Mouse (Mus musculus) bone marrow macrophage, adult 2 months (primary cell): ENCODE measurements around the gene Rtp3. TPM values are rescaled to one million over a fixed set of nuclear protein-coding genes. Genes with fewer than 3 reads are reported as not detected.

Source experiments
- H3K27ac ChIP-seq: 2 replicates; pipeline ENCODE4 v1.5.1; 2012; ENCODE audit warnings: low read depth, low read length; ENCODE audit not compliant: insufficient read depth
- H3K4me1 ChIP-seq: 2 replicates; pipeline ENCODE4 v1.6.1; 2012; ENCODE audit warnings: low read length; ENCODE audit not compliant: control insufficient read depth, insufficient read depth
- H3K4me3 ChIP-seq: 2 replicates; pipeline ENCODE4 v1.5.1; 2012; ENCODE audit warnings: mild to moderate bottlenecking, low read length, moderate library complexity; ENCODE audit not compliant: insufficient read depth
- CTCF ChIP-seq: IDR thresholded peaks from 2 replicates; pipeline ENCODE4 v1.5.1; 2012; ENCODE audit warnings: low read depth, mild to moderate bottlenecking, low read length, moderate library complexity
- POLR2A ChIP-seq: IDR thresholded peaks from 2 replicates; pipeline ENCODE4 v1.6.1; 2012; ENCODE audit warnings: mild to moderate bottlenecking, low read depth, low read length, borderline replicate concordance
- polyA plus RNA-seq: library from polyadenylated mRNA; stranded (reverse); fragments of >200 nt; gene quantifications from 2 replicates; pipeline ENCODE4 v1.2.4, GENCODE M21; 2012; ENCODE audit not compliant: missing spikeins, insufficient read depth, insufficient read length

Gene Rtp3
- polyA plus RNA-seq, 1 experiment = not detected

DNA sequence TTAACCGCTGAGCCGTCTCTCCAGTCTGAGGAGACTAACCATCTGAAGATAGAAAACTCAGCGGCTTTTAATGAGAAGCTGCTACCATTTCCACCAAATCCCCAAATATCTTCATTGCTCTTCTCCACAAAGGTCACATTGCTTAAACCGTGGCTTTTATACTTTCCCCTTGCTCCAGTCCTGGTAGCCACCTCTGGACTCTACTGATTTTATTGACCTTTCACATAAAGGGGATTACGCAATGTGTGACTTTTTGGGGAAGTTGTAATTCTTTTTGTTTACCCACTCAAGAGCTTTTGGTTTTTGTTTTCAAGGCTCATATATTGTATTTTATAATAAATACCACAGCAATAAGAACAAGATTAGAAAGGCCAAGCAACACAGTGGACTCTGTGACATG, 4.8 kb downstream of the Rtp3 start:
- TF ChIP-seq CTCF = no peak
- TF ChIP-seq POLR2A = no peak
- Histone ChIP-seq H3K4me3 (no peak overlapping the region), H3K27ac (peak overlapping the region; percentile 40; the same call in 1 of the 2 replicates), H3K4me1 (peaks cover 11% of the 10 kb centered on the region)

DNA sequence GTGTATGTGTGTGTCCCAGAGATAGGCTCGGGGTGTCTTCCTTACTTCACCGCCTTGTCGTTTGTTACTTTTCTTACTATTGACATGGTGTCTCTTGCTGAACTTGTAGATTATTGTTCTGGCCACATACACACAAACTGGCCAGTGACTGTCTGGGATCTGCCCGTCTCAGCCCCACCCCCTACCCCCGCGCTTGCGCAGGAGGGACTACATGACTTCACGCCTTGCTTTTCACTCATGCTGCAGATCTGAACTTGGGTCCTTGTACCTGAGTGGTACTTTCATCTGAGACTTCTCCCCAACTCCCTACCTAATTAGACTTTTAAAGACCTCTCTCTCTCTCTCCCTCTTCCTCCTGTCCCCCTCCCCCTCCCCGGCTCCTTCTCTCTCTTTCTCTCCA, 6.3 kb downstream of the Rtp3 start:
- no peak overlapping the region for H3K27ac ChIP-seq
- peaks cover 11% of the 10 kb centered on the region for H3K4me1 ChIP-seq

DNA sequence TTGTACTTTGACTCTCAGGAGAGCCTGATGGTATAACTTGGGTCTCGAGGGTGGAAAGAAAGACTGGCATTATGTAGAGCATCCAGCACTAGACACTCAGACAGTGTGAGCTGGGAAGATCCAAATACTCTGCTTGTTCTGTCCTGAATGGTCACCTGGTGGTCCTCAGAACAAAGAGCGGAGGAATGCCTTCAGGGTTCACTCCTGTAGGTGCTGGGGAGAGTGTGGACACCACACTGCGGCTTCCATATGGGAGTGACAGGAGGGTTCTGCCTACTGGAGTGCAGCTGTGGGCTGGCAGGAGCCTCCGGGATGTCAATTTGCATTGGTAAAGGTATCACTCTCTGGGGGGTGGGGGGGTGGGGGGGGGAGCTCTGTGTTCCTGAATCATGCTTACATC, 8.0 kb downstream of the Rtp3 start:
- Histone ChIP-seq H3K27ac (no peak overlapping the region), H3K4me3 (no peak overlapping the region), H3K4me1 (peaks cover 11% of the 10 kb centered on the region)
- TF ChIP-seq POLR2A = no peak
- no peak for TF ChIP-seq CTCF

More for the DNA sequence above, 6.3 kb downstream of the Rtp3 start:
- TF ChIP-seq POLR2A (no peak), CTCF (no peak)
- no peak overlapping the region for H3K4me3 ChIP-seq

DNA sequence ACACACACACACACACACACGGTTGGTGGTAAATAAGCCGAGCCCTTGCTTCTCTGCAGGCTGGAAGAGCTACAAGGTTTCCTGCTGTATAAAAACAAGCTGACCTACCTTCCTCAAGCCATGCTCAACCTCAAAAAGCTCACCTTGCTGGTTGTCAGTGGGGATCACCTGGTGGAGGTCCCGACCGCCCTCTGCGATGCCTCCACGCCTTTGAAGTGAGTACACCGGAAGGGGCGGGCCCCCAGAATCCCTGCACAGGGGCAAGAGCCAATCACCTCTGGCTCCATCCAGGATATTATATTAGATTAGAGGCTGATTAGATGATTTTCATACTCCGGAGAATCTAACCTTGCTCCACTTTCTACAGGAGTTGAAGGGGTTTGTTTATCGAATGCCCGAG, 11.0 kb downstream of the Rtp3 start:
- Histone ChIP-seq H3K4me3 (no peak overlapping the region), H3K4me1 (peaks cover 11% of the 10 kb centered on the region), H3K27ac (no peak overlapping the region)
- TF ChIP-seq POLR2A (no peak), CTCF (no peak)

DNA sequence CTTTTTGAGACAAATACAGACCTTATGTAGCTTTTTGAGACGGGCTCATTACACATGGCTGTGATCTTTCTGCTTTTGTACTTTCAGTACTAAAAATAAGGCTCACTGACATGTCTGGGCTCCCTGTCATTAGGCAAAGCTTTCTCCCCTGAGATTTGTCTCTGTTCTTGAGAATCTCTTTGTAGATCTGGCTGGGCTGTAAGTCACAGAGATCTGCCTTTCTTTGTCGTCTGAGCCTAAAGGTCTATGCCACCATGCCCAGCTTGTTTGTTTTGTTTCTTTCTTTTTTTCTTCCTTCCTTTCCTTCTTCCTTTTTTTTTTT, 24.5 kb downstream of the Rtp3 start:
- Histone ChIP-seq H3K4me3 (no peak overlapping the region), H3K4me1 (no peaks in the 10 kb centered on the region), H3K27ac (no peak overlapping the region)
- TF ChIP-seq POLR2A (no peak), CTCF (no peak)

DNA sequence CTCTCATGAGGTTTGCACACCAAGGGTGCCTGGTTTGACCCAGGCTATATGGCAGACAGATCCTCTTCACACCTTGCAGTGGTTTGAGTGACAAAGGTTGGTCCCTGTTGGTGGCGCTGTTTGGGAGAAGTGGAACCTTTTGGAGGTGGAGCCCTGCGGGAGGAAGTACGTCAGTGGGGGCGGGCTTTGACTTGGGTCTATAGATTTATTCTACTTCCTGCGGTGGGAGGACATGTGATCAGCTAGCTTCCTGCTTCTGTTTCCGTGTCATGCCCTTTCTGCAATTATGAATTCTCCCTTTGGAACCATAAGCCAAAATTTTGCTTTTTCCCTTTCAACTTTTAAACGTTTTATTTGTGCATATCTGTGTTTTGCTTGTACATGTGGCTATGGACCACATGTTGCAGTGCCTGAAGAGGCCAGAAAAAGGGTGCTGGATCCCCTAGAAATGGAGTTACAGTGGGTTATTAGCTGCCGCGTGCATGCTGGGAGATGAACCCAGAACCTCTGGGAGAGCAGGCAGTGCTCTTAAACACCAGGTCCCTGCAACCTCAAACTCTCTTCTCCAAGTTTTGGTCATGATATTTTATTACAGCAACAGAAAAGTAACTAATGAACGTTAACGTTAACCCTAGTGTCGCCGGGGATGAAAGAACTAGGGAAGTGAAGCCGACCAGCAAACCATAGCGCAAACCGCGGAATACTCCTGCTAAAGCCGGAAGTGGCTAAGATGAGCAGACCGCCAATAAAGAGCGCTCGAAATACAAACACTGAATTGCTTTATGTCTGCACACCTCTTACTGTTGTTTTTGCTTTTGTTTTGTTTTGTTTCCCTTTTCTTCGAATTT, 25.1 kb downstream of the Rtp3 start:
- no peak overlapping the region for H3K4me3 ChIP-seq
- TF ChIP-seq POLR2A = no peak
- TF ChIP-seq CTCF = no peak
- H3K27ac ChIP-seq = no peak overlapping the region
- H3K4me1 ChIP-seq = no peaks in the 10 kb centered on the region

DNA sequence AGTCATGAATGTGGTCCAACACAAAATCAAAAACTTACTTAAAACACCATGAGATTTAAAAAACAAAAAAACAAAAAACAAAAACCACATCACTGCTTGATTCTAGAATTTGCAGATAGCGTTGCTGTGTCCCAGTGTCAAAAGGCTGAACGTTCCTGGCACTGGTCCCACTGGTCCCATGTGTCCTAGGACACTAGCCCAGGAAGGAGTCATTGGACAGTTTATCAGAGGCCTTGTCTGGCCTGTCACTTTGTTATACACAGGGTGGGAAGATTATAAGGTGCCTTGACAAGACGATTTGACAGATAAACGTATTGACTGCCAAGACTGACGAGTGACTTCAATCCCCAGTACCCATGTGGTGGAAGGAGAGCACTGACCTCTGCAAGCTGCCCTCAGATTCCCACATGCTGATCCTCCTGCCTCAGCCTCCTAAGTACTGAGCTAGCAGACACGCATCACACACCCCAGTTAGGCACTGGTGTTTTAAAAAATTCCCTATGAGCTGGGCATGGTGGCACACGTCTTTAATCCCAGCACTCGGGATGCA, 26.7 kb downstream of the Rtp3 start:
- Histone ChIP-seq H3K4me3 (no peak overlapping the region), H3K27ac (no peak overlapping the region), H3K4me1 (no peaks in the 10 kb centered on the region)
- TF ChIP-seq CTCF (no peak), POLR2A (no peak)

DNA sequence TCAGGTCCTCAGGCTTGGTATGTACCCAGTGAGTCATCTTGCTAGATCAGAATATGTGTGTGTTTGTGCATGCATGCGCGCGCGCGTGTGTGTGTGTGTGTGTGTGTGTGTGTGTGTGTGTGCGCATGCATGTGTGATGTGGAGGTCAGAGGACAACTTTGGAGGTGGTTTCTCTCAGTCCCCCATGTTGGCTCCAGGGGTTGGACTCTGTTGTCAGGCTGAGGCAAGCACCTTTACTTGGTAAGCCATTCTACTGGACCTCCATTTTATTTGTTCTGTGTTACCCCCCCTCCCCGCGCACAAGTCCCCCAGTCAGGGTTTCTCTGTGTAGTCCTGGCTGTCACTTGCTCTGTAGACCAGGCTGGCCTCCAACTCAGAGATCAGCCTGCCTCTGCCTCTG, 29.0 kb downstream of the Rtp3 start:
- H3K4me3 ChIP-seq = no peak overlapping the region
- H3K4me1 ChIP-seq = no peaks in the 10 kb centered on the region
- TF ChIP-seq POLR2A (no peak), CTCF (no peak)
- H3K27ac ChIP-seq = no peak overlapping the region

DNA sequence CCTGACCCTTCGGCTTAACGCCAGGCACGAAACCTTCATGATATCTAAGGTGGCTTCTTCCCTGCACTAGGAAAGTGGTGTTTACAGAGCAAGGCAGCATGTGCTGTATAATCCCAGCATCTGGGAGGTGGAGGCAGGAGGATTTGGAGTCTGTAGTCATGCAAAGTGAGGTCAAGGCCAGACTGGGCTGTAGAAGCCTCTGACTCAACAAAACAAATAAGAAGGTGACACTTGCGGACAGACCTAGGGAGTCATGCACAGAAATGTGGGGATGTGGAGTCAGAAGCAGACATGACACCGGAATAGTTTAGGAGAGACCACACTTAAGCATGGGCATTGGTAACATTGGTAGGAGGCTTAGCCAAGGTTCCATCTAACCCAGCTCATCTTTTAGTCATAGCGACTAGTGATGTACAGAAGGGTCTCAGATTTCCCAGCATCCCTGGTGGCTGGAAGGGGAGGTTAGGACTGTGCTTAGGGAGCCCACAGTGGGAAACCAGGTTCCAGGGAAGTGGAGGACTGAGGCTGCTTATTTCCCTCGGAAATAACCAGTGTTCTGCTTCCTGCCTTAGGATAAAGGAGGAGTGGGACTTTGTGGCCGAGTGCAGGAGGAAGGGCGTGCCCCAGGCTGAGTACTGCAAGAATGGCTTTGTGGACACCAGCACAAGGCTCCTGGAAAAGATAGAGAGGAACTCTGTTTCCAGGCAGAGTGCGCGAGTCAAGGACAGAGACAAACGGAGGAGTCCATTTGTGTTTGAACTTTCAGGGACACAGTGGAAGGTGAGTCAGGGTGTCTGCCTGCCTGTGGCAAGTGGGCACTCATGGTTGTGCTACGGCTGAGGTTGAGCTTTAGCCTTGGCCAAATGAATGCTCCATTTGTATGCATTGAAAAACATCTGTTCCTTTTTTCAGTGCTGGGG, 29.9 kb downstream of the Rtp3 start:
- TF ChIP-seq POLR2A (no peak), CTCF (no peak)
- no peak overlapping the region for H3K27ac ChIP-seq
- no peaks in the 10 kb centered on the region for H3K4me1 ChIP-seq

More for the DNA sequence above, 29.9 kb downstream of the Rtp3 start:
- H3K4me3 ChIP-seq = no peak overlapping the region
